Mouse (Mus musculus) ovary, postnatal 10 days (tissue): ENCODE results near the gene Tmem164.

Source experiments
- DNase-seq: peaks from one replicate; pipeline ENCODE4 v3.0.0; 2022; ENCODE audit warnings: low spot score

Tmem164 gene

GRCm38 (mm10) chrX:142750775-142751174 is 69.6 kb downstream of the Tmem164 start:
- no peak for DNase-seq

GRCm38 (mm10) chrX:142755542-142755941 is 74.3 kb downstream of the Tmem164 start:
- DNase-seq, result no peak

GRCm38 (mm10) chrX:142760415-142760814 is 79.2 kb downstream of the Tmem164 start:
- DNase-seq, result no peak

- DNase-seq, result no peak
Measured at GRCm38 (mm10) chrX:142763337-142763736, 82.1 kb downstream of the Tmem164 start.

- DNase-seq, result no peak
Measured at GRCm38 (mm10) chrX:142769698-142770097, 88.5 kb downstream of the Tmem164 start.

GRCm38 (mm10) chrX:142773658-142774057 is 92.5 kb downstream of the Tmem164 start:
- no peak for DNase-seq

GRCm38 (mm10) chrX:142776131-142776530 is 94.9 kb downstream of the Tmem164 start:
- no peak for DNase-seq

- DNase-seq, result no peak
Measured at GRCm38 (mm10) chrX:142778638-142779037, 97.4 kb downstream of the Tmem164 start.

- DNase-seq, result no peak
Measured at GRCm38 (mm10) chrX:142786160-142787052, 105.2 kb downstream of the Tmem164 start.

GRCm38 (mm10) chrX:142792185-142792584 is 111.0 kb downstream of the Tmem164 start:
- no peak for DNase-seq

GRCm38 (mm10) chrX:142794069-142794610 is 112.9 kb downstream of the Tmem164 start:
- no peak for DNase-seq

GRCm38 (mm10) chrX:142804596-142804995 is 123.4 kb downstream of the Tmem164 start:
- DNase-seq, result no peak

- no peak for DNase-seq
Measured at GRCm38 (mm10) chrX:142806126-142806525, 124.9 kb downstream of the Tmem164 start.

GRCm38 (mm10) chrX:142806620-142807061 is 125.4 kb downstream of the Tmem164 start:
- no peak for DNase-seq

- no peak for DNase-seq
Measured at GRCm38 (mm10) chrX:142808411-142808810, 127.2 kb downstream of the Tmem164 start.

GRCm38 (mm10) chrX:142813146-142813545 is 131.9 kb downstream of the Tmem164 start:
- DNase-seq, result no peak

GRCm38 (mm10) chrX:142818057-142818682 is 137.0 kb downstream of the Tmem164 start:
- DNase-seq, result no peak

- no peak for DNase-seq
Measured at GRCm38 (mm10) chrX:142821239-142821638, 140.0 kb downstream of the Tmem164 start.

- no peak for DNase-seq
Measured at GRCm38 (mm10) chrX:142821846-142822245, 140.6 kb downstream of the Tmem164 start.

- DNase-seq, result no peak
Measured at GRCm38 (mm10) chrX:142825309-142825708, 144.1 kb downstream of the Tmem164 start.

GRCm38 (mm10) chrX:142827644-142828043 is 146.4 kb downstream of the Tmem164 start:
- DNase-seq, result no peak

- no peak for DNase-seq
Measured at GRCm38 (mm10) chrX:142828184-142828908, 147.1 kb downstream of the Tmem164 start.
